Mouse (Mus musculus) olfactory bulb, adult 2 months (tissue): ENCODE measurements around the gene Slc25a15. TPM values are rescaled to one million over a fixed set of nuclear protein-coding genes. Genes with fewer than 3 reads are reported as not detected.

ENCODE experiments used
- H3K27ac ChIP-seq: fragments of 200-500 bp; 2 replicates; pipeline ENCODE4 v1.5.1; 2012; ENCODE audit warnings: low read depth, low read length; ENCODE audit not compliant: insufficient read depth
- H3K4me1 ChIP-seq: fragments of 200-500 bp; 2 replicates; pipeline ENCODE4 v1.6.1; 2012; ENCODE audit warnings: low read length; ENCODE audit not compliant: control insufficient read depth, insufficient read depth
- H3K4me3 ChIP-seq: fragments of 200-500 bp; 2 replicates; pipeline ENCODE4 v1.5.1; 2012; ENCODE audit warnings: mild to moderate bottlenecking, low read depth, low read length, moderate library complexity; ENCODE audit not compliant: insufficient read depth
- CTCF ChIP-seq: fragments of 200-500 bp; IDR thresholded peaks from 2 replicates; pipeline ENCODE4 v1.5.1; 2012; ENCODE audit warnings: low read depth, mild to moderate bottlenecking, low read length, moderate library complexity; ENCODE audit not compliant: insufficient read depth
- POLR2A ChIP-seq: fragments of 200-500 bp; IDR thresholded peaks from 2 replicates; pipeline ENCODE4 v1.6.1; 2012; ENCODE audit warnings: mild to moderate bottlenecking, low read depth, low read length, moderate library complexity; ENCODE audit not compliant: insufficient read depth
- WGBS: fragments of 180-500 bp; shearing (Covaris S2); methylation state at CpG from one replicate; pipeline ENCODE4 v1.1.7; 2018; 5-methylcytosine and 5-hydroxymethylcytosine counted together
- polyA plus RNA-seq: library from polyadenylated mRNA; stranded (reverse); fragments of >200 nt; gene quantifications from 2 replicates; pipeline ENCODE4 v1.2.4, GENCODE M21; 2012; ENCODE audit warnings: low replicate concordance; ENCODE audit not compliant: missing spikeins, insufficient read depth, insufficient read length

Slc25a15 gene
- not detected in 2 replicates for polyA plus RNA-seq

DNA sequence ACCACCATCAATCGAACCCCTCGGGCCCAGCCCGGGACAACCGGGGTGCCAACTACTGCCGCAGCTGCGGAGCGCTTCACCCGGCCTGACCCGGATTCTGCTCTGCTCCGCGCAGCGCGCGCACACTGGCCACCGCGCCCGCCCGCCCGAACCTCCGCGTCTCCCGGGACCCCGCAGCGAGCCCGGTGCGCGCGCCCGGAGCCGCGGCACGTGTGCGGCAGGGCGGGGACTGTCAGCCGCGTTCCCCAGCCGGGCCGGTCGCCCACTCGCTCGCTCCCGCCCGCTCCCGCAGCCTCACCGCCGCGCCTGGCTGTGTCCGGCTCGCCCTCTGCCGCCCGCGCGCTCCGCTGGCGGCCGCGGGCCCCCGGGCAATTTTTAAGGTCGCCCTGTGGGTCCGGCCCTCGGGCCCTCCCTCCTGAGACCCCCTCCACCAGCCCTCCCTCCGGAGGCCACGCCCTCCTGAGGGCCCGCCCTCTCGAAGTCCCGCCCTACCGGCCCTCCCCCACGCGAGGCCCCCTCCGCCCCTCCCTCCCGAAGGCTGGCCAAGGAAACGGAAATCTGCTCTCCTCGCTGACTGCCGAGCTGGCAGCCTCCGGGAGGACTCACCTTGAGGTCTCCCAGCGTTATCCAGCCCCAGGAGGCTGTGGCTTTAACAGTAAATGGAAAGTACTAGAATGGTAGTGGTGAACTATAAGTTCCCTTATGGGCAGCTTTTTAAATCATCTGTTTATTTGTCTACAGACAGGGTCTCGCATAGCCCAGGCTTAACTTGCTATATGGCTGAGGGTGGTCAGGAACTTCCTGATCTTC lies at the start of gene Slc25a15:
TSS of gene Slc25a15 (minus strand) at position 456 of the 810 bp plus-strand sequence.
- no peaks in the 10 kb centered on the region for H3K4me1 ChIP-seq
- under 1% methylated on average over 77 of the region's 77 CpGs for WGBS
- TF ChIP-seq CTCF (no peak), POLR2A (peak; percentile 54)
- H3K27ac ChIP-seq: peak within 1 kb of the TSS; percentile 35; the same call in 1 of the 2 replicates
- H3K4me3 ChIP-seq: peak within 1 kb of the TSS; percentile 69

DNA sequence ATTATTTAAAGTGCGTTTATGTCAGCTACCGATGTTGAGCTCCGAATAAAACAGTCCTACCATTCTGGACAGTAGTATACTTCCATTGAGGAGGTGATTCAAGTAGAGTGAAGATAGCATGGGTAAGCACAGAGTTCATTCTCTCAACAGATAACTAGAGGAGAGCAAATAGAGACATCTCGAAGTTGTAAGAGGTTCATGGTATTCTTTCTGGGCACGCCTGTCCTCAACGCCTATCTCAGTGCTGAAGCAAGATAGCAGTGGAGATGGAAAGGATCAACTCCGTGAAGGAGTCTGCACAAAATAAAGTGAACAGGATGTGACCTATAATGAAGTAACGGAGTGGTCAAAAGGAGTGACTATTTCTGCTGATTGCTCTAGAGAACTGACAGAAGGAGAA lies 13.6 kb upstream of the Slc25a15 start:
- H3K4me3 ChIP-seq: no peak overlapping the region
- peaks cover 2% of the 10 kb centered on the region; the same call in 1 of the 2 replicates for H3K4me1 ChIP-seq
- TF ChIP-seq POLR2A (no peak), CTCF (no peak)
- no peak overlapping the region for H3K27ac ChIP-seq
- WGBS: 15% methylated on average over 8 of the region's 8 CpGs

DNA sequence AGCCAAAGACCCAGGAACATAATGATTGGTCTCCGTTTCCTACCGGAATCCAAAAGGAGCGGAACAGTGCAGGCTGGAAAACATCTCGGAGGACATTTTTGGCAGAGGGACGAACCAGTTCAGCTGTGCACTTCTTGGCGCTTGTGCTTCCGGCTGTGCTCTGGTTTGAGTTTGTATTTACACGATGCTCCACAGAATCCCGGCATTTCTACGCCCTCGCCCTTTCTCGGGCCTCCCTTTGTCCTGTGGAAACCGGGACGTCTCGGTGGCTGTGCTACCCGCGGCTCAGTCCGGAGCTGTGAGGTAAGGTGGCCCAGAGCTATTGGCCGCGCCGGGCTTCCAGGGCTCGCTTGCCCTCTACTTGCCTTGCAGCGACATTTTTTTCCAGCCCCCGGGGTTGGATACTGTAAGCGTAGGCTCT lies 12.9 kb upstream of the Slc25a15 start, which contains the start of gene Mrps31:
TSS of gene Mrps31 (plus strand) at position 80 of the 421 bp plus-strand sequence.
- under 1% methylated on average over 25 of the region's 25 CpGs for WGBS
- peaks cover 2% of the 10 kb centered on the region; the same call in 1 of the 2 replicates for H3K4me1 ChIP-seq
- TF ChIP-seq POLR2A: peak; percentile 46; the same call in 1 of the 2 replicates
- no peak for TF ChIP-seq CTCF
- H3K4me3 ChIP-seq: peak within 1 kb of the TSS; percentile 83
- H3K27ac ChIP-seq: peak within 1 kb of the TSS; percentile 55; the same call in 1 of the 2 replicates

DNA sequence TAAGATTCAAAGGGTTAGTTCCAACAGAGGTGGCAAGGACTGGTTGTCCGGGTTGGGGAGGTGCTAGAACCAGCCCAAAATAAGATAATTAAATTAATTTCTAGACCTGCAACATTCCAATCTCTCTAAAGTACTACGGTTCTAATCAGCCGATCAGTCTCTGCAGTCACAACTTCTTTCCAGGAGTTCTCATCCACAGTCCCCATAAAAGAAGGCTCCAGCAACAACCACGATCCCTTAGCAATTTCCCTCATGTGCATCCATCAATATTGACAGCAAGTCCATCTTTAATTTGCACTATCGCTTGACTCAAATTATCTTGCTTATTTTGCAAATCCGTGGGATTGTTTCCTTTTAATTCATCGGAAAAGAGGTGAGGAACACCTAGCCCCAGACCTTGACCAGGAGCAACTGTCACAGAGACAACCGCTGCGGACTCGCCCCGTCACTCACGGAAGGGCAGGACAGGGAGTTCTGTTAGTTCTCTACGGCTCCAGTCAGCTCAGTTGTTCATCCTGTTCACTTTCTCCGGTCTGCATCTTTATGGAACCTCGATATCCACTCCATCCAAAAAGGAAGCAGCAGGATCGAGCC lies 12.4 kb upstream of the Slc25a15 start:
- Histone ChIP-seq H3K4me1 (peaks cover 2% of the 10 kb centered on the region; the same call in 1 of the 2 replicates), H3K4me3 (peak overlapping the region; percentile 67), H3K27ac (peak overlapping the region; percentile 55; the same call in 1 of the 2 replicates)
- WGBS: 14% methylated on average over 16 of the region's 16 CpGs
- TF ChIP-seq CTCF (no peak), POLR2A (no peak)

DNA sequence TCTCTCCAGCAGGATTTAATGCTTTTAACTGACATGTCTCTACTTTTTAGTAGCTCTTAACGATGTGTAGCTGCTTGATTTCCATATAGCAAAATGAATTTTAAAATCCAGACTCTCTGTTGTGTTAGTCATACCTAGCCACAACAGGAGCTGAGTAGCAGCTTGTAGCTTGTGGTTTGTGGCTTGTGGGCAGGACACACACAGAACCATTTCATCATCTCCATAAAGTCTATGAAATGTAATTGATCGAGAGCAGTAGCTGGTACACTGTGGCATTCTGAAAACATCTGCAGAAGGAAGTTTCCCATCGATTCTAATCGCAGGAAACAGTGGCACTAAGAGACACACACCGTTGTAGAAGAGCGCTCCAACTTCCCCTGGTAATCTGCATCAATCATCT lies 7.3 kb upstream of the Slc25a15 start:
- Histone ChIP-seq H3K4me3 (no peak overlapping the region), H3K4me1 (no peaks in the 10 kb centered on the region), H3K27ac (no peak overlapping the region)
- 77% methylated on average over 6 of the region's 6 CpGs for WGBS
- TF ChIP-seq POLR2A (no peak), CTCF (no peak)

DNA sequence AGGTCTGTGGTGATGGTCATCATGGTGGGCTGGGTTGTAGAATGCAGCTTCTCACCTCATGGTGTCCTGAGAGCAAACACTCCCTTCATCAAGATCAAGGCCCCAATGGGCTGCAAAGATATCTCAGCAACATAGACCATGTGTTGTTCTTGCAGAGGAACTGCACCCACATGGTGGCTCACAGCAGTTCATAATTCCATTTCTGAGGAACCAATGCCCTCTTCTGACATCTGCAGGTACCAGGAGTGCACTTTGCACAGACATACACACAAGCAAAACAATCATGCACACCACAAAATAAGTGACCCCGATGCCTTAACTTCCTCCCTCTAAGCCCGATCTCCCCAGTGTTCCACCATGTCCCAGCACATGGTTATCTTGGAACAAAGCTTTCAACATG lies 4.8 kb upstream of the Slc25a15 start:
- no peak for TF ChIP-seq POLR2A
- no peak for TF ChIP-seq CTCF
- Histone ChIP-seq H3K4me1 (no peaks in the 10 kb centered on the region), H3K4me3 (no peak overlapping the region), H3K27ac (no peak overlapping the region)
- 94% methylated on average over 2 of the region's 2 CpGs for WGBS

DNA sequence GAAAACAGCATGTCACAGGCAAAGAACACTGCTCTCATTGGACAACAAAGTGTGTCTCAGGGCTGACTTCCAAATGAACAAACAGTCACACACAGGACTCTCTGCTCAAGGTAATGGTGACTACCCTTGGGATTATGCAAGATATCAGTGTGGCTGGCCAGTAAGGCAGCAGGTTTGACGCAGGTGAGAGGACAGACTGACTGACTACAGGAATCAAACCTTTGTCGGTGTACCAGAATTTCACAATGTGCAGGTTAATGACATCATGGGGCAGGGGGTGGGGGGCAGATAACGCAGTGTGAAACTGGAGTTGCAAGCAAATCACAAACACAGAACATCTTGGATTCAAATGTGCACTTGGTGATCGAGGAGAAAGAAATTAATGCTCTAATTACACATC lies 2.2 kb upstream of the Slc25a15 start:
- WGBS: 85% methylated on average over 4 of the region's 4 CpGs
- no peaks in the 10 kb centered on the region for H3K4me1 ChIP-seq
- H3K27ac ChIP-seq: no peak overlapping the region
- no peak for TF ChIP-seq CTCF
- TF ChIP-seq POLR2A: no peak
- no peak overlapping the region for H3K4me3 ChIP-seq

DNA sequence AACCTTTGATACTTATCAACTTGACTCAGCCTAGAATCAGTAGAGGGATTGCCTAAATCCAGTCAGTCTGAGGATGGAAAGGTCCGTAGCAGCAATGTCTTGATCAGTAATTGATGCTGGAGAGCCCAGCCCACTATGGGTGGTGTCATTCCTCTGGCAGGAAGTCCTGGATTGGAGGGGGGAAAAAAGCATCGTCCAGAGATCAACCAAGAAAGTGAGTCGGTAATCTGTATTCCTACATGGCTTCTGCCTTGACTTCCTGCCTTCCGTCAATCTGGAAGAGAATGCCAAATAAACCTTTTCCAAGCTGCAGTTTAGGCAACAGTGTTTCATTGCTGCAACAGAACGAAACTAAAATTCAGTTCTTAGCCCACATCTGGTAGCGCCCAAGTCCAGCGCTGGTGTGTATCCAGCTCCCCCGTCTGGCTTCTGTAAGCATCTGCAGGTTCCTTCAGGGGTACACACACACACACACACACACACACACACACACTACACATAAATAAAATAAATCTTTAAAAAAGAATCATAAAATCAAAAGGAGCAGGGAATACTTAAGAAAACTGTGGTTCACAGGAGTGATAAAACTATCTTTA lies 986 bp upstream of the Slc25a15 start:
- TF ChIP-seq POLR2A (no peak), CTCF (no peak)
- no peak overlapping the region for H3K27ac ChIP-seq
- no peak overlapping the region for H3K4me3 ChIP-seq
- WGBS: 77% methylated on average over 8 of the region's 8 CpGs
- no peaks in the 10 kb centered on the region for H3K4me1 ChIP-seq

DNA sequence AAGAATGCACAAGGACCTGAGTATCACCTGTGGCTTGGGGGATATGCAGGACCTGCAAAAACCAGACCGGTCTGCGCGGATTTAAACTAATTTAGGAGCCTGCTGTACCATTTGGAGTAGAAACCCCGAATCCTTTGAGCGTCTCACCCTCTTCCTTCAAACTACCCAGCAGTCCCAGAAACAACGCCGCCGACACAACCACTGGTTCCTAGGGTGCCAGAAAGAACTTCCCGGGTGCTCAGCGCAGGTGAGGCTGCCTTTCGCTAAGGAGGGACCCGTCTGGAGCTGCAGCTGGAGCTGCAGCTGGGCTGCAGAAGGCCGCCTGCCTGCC lies 621 bp downstream of the Slc25a15 start:
- Histone ChIP-seq H3K4me1 (no peaks in the 10 kb centered on the region), H3K4me3 (peak overlapping the region; percentile 69), H3K27ac (peak overlapping the region; percentile 35; the same call in 1 of the 2 replicates)
- WGBS: under 1% methylated on average over 13 of the region's 13 CpGs
- no peak for TF ChIP-seq CTCF
- TF ChIP-seq POLR2A: no peak
